Mouse (Mus musculus) heart, adult 9 months (tissue): ENCODE data around the gene Dis3l2.

Experiments
- DNase-seq, 2 experiments: peaks; one replicate each; pipeline ENCODE4 v3.0.0; 2022; ENCODE audit warnings: low spot score in 2 of 2

The Dis3l2 gene

DNA sequence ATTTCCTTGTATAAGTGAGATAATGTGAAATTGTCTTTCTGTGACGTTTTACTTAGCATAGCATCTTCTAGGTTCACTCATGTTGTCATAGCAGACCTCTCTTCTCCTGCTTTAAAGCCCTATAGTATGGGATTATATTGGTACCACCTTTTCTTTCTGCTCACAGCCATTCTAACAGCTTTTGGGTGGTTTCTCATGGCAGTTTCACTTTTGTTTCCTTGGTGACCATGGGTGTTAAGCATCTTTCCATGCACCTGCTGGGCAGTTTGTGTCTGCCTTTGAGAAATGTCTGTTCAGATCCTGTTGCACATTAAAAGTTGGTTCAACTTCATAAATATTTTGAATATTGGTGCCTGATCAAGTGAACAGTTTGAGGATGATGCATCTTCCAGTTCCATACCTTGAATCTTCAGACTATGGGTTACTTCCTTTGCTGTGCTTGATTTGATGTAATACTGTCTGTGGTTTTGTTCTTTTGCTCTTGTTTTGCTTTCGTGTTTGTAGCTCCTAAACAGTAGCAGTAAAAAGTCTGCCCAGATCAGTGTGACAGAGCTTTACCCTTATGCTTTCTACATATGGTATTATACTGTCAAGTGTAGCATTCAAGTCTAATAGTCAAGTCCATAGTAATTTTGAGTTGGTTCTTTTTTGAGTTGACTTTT, 29.7 kb downstream of the Dis3l2 start:
- DNase-seq: no peak

DNA sequence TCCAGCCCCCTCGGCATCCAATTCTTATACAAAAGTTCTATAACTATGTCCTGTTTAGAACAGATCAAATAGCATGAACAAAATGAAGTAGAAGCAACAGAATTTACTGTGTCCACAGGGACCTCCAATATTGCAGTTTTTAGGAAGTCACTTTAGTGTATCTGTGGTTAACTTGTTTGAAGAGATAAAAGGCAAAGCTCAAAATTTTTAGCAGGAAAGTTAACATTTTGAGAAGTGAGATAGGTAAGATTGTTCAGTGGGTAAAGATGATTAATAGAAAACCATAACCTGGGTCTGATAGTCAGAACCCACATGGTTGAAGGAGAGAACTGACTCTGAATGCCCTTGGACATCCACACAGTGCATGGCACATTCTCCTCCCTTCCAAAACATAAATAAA, 32.8 kb downstream of the Dis3l2 start:
- DNase-seq: no peak

DNA sequence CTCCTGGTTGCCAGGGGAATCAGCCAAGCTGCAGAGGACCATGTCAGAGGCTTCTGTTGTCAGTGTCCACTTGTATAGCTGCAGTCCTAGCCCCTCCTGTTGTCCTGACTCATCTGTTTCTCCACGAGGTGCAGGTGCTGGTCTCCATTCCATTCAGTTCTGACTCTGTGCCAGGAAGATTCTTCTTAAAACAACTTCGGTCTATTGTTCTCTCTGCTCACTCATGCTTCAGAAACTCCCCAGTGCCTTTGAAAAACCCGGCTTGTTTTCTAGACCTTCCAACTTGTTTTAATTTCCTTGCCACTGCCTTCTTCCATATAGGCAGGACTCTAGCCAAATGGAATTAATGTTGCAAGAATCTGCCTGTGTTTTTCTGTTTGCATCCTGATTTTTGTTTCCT, 39.3 kb downstream of the Dis3l2 start:
- DNase-seq: no peak

DNA sequence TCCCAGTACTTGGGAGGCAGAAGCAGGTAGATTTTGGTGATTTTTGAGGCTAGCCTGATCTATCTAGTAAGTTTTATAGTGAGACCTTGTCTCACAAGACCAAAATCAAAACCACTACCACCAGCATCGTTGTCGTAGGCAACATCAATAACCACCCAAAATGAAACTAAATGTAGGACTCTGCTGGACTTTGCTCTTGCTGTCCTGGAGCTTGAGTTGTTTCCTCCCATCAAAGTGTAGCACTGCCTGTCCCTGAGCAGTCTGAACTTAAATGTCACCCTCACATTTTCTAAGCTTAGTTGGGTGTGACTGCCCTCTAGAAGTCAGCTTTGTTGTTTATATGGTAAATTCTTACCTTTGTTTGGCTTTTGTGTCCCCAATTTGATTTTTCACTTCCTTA, 43.4 kb downstream of the Dis3l2 start:
- DNase-seq: no peak

DNA sequence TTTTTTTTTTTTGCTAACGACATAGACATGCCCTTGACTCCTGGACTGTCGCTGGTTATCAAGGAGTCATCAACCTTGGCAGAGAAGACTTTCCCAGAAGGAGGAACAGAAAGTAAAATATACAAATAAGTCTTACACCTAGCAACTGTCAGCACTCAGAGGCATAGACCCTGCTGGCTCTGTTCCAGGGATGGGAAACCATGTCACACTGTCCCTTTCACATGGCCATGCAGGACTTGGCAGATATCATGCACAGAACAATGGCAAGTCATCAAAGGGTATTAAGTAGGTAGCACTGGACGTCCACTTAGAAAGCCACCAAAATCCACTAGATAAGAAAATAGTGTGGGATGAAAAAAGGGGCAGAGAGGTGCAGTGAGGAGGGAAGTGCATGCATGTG, 46.5 kb downstream of the Dis3l2 start:
- DNase-seq: no peak

DNA sequence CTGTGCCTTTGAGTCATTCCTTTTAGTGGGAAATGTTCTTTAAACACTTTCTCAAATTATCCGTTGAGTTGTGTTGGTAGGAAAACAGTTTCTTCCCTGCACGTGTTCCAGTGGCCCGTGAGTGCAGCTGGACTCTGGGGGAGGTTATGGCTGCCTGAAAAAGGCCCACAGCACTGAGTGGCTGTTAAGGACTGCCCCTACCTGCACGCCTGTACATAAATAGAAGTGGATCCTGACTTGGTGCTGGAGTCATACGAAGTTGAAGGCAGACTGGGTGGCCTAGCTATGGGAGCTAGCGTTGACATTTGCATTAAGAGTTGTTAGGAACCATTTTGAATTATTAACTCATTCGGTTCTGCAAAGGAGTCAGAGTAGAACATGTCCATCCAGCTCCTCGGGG, 49.8 kb downstream of the Dis3l2 start:
- DNase-seq: no peak

DNA sequence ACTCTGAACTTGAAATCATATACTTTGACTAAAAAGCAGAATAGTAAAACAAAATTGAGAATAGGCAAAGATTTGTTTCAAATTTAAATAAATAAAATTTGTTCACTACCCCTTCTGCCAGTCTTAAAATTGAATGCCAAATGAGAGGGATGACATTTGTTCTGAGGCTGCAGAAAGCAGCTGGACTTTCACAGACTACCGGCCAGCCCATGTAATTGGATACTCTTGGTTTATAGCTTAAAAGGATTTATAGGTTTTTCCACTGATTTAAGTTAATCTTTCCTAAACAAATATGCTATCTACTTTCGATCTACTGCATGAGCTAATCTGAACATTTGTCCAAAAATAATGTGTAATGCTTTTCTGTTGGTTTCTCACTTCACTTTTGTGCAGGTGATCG, 50.7 kb downstream of the Dis3l2 start:
- no peak for DNase-seq

DNA sequence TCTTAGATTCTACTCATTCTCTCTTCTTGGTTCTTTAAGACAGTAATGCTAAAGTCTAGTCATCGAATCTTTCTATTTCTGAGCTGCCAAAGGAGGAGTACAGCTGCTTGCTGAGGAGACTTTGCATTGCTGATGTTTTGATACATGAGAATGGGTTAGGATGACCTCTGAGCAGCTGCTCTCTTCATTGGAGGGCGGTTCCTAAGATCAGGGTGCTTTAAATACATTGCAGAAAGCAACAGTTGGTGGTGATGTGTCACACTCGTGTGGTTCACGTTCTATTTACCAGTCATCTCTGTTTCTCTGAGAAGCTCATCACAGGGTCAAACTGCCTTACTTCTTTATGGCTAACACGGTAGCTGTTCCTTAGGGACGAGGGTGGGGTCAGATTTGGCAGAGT, 54.5 kb downstream of the Dis3l2 start:
- DNase-seq: peak in 1 of 2 experiments; percentile 26

DNA sequence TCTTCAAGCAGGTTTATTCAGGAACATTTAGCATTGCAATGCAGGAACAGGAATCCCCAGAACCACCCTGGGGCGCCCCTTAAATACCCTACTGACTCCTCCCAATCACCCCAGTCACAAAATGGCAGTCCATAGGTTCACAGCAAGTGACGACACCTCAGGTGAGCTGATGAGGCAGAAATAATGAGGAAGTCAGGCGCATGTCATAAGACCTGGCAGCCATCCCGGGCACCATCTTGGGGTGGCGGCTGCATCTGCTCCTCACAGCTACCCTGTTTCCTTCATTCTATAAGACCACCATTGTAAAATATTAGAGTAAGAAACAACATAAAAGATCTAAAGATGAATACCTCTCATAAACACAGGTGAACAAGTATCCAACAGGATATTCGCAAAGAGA, 58.6 kb downstream of the Dis3l2 start:
- no peak for DNase-seq

DNA sequence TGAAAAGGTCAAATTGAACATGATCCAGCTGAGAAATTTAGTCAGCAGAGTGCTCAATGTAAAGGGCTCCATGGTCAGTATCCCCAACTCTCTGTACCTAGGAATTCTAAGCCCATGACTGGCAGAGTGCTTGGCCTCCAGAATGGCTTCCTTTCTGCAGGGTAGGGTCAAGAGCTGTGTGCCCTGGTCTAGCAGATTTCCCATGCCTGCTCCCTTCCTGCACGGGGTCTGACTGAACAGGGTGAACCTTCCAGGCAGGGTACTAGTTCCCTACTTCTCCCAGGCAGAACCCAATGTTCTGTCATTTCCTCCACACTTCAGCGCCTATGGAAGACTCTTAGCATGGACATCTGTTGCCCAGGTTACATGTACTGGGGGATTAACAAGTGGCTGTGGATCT, 97.6 kb downstream of the Dis3l2 start:
- DNase-seq: no peak

DNA sequence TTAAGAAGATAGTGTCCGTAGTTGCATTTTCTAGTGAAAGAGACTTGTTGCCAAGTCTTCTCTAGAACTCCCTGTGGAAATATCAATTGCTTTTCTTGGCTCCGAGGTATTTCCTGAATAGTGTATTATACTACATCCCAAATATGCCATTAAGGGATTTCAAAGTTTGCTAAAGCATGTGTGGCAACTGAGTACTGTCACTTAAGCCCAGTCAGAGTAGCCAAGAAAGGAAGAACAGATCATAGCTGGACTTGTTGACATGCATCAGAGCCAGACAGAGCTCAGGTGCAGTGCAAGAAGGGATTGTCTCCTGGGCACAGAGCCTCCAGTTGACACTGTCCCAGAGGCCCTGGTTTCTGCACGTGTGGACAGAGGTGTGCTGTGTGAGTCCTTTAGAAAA, 108.1 kb downstream of the Dis3l2 start:
- no peak for DNase-seq

DNA sequence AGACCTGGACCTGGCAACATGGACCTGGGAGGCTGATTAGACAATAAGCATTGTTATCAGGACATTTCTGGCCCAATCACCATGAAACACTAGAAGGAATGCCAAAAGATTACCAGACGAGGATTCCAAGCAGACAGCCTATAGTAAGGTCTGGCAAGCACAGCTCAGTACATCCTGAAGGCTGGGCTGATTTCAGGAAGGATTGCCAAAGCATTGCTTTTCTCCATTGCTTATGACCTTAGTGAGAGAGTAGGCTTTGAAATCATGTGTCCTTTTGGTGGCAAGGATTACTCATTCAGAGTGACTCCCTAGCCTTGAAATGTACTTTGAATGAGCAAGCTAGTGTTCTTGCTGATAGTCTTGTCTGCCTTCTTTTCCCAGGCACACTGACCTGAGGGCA, 118.7 kb downstream of the Dis3l2 start:
- no peak for DNase-seq

DNA sequence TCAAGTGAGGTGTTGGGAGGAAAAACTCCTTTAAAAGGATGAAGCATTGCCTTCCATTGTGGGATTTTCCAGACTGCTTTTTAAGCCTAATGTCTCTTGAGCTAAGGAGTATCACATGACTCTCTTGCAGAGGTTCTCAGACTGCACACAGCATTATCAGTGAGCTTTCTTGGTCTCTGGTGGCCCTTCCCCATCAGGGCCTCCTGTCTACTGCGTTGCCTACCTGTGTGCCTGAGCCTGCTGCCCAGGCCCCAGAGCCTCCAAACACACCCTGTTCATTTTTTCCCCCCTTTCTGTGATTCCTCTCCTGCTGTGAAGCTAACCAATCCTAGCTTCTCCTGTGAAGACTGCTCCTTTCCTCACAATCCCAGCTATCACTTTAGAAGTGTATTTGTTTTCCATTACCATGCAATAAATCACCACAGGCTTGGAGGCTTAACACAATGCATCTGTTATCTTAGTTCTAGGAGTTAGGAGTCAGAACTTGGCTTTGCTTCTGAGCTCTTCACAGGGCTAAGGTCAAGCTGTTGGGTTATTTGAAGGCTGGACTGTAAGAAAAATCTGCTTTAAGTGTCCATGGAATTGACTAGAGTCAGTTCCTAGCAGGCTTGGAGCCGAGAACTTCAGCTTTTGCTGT, 130.9 kb downstream of the Dis3l2 start:
- DNase-seq: no peak

DNA sequence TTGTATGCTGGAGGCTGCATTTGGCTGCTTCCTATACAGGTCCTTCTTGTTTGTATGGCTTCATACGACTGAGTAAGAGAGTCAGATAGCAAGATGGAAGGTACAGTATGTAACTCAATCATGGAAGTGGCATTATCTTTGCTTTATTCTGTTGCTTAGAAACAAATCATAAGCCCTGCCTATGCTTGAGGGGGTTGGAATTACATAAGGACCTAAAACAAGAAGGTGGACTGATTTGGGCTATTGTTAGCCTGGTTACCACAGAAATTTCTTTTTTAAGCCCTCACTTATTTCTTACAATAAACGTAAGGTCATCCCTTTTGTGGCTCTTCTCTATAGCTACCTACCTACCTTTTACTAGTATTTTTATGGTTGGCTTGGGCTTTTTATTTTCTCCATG, 131.4 kb downstream of the Dis3l2 start:
- peak in 1 of 2 experiments; percentile 1 for DNase-seq

DNA sequence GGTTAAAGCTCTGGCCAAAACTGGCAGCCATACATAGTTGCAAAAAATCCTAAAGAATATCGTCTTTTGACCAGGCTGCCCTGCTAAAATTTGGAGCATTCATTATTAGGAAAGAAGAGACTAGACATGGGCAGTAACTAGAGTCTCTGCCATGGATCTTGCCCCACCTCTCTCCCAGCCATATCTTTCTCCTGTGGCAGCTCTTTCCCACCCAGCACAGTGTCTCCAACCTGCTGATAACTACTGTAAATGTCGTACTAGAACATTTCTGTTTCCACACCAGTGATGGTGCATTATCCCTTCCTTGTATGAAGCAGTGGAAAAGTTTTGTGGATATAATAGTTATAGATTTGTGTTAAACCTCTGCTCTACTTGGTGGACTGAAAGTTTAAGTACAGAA, 147.1 kb downstream of the Dis3l2 start:
- no peak for DNase-seq

DNA sequence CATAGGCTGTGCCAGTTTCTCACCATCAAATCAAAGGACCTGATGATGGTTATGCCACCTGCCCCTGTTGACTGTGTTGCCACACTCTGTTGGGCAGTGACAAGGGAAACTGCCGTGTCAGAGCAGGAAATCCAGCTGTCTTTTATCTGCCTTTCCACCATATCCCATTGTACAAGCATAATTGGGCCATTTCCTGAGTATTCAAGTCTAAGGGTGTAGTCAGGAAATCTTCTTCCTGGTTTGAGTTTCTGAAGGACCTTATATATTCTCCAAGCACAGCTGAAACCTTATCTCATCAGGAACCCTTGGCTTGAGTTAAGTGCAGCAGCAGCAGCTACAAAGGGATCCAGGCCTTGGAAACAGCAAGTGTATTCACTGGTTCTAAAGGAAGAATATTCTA, 155.3 kb downstream of the Dis3l2 start:
- peak; percentile 36 to 67 for DNase-seq

DNA sequence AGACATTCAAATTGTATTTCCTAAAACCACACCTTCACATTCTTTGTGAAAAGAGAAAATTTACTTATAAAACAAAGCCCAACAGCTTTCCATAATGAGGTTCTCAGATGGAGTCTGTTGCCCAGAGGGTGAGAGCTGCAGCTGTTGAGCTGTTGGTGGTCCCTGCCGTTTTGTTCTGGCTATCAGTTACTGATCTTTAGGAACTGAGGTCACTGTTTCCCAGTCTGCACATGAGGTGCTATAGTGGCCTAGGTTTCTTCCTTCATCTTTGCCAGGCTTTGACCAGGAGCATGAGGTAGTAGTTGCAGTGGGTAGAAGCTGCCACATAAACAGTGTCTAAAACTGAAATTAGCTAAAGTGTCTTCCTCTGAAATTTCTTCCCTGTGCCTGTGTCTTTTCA, 155.8 kb downstream of the Dis3l2 start:
- no peak for DNase-seq

DNA sequence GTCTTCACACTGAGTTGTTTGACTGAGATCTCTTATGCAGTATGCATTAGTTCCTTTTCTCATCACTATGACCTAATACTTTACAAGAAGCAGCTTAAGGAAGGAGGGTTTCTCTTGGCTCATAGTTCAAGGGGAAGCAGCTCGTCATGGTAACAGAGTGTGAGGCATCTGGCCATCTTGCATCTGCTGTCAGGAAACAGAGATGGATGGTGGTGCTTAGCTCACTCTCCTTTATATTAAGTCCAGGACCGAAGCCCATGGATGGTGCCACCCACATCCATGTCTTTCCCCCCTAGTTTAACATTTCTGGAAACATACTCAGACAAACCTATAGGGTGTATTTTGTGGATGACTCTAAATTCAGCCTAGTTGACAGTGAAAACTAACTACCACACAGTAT, 170.1 kb downstream of the Dis3l2 start:
- no peak for DNase-seq

DNA sequence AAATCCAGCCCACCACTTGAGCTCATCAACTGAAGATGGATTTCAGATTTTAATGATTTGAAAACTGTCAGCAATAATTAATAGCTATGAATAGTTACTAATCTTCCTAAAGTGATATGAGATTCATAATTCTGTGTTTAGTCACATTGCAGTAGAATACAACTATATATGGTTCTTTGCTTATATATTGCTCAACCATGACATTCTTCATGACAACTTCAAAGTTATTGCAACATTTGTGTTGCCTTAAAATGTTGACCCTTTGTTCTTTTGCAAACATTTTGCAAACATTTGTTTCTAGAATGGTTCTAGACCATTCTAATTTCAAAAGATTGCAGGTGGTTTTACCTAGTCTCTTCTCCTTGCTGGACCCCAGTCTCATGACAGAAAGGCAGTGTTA, 175.1 kb downstream of the Dis3l2 start:
- DNase-seq: no peak

DNA sequence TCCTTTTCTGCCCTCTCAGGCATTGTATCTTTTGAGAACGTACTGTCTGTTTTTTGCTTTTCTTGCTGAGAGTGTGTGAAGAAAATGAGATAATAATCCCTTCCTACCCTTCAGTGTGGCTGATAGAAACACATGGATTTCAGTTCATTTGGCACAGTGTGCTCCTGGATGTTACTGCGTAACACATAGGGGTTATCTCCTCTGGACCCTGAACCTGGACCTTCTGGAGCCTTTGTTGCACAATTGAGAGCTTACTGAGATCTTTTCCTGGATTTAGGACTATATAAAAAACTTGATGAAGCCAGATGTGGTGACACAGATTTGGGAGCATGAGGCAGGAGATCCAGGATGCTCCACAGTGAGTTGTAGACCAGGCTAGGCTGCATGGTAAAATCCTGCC, 175.9 kb downstream of the Dis3l2 start:
- no peak for DNase-seq

DNA sequence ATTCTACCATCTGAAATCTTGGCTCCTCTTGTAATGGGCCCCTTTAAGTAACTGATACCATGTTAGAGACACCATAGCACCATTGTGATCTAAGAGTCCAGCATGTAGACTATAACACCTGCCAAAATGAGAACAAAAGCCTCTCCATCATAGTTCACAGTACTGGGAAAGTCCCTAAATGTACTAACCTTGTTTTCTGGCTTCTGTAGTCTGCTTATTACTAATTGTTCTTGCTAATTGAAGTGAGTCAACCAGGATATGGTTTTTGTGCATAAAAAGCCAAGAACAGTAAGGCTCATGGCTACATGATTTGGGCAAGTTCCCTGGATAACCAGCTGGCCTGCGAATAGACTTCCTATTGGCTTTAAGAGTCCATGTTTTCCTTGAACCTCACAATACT, 183.5 kb downstream of the Dis3l2 start:
- DNase-seq: no peak

DNA sequence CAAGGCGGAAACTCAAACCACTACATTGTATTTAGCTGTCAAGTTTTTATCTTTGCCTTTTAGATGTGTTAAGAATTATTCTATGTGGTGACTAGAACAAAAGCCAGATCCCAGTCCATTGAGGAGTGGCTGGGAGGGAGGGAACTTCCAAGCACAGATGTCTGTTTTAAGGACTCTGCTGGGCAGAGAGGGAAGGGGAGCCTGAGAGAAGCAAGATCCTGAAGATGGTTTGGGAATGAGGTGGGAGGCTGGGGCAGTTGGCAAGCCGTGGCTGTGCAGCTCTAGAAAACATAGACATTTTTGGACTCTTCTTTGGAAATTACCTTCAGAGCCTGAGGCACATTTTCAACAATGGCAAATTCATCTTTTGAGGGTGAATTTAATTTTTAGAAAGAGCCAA, 208.9 kb downstream of the Dis3l2 start:
- no peak for DNase-seq

DNA sequence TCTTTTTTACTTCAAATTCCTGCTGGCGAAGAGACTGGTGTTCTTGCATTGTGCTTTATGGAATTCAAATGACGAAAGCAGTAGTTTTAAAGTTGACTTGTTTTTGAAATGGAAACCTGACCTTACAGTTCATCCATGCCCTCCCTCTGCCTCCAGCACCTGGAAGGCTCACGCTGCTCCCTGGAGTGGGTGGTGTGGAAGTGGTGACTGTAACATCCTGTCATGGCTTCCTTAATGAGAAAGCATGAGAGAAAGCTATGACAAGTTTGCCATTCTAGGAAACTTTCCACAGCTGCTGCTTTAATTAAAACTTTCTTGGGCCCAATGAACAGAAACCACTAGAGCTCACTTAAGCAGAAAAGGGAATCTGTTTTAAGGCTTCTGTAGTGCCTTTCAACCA, 210.3 kb downstream of the Dis3l2 start:
- no peak for DNase-seq

DNA sequence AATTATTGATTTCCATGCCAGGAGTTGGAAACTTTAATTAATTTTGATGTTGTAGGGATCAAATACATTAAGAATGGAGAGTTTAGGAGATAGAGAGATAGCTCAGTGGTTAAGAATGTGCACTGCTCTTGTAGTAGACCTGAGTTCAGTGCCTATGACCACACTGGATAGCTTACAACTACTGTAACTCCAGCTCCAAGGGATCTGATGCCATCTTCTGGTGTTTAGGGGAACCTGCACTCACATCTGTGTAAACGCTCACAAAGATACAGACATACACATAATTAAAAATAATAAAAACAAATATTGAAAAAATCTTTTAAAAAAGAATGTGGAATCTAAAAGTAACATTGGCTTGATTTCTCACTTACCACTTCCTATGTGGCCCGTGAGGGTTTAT, 211.1 kb downstream of the Dis3l2 start:
- DNase-seq: no peak
